Mouse (Mus musculus) stomach, postnatal 0 days (tissue): ENCODE results near the gene Ankrd2.

ENCODE experiments used
- CTCF ChIP-seq: IDR thresholded peaks from 2 replicates; pipeline ENCODE4 v1.5.1; 2016; ENCODE audit warnings: antibody characterized with exemption, low read depth, mild to moderate bottlenecking, moderate library complexity
- EP300 ChIP-seq: optimal IDR thresholded peaks from 2 replicates; pipeline ENCODE3; 2016; ENCODE audit warnings: antibody characterized with exemption

GRCm38 (mm10) chr19:42009067-42009466 lies 26.7 kb upstream of the Ankrd2 start:
- no peak for TF ChIP-seq CTCF
- TF ChIP-seq EP300: no peak
